Mouse (Mus musculus): ENCODE measurements around the gene Deaf1. TPM values are rescaled to one million over a fixed set of nuclear protein-coding genes. Genes with fewer than 3 reads are reported as not detected.

Gene Deaf1
- polyA plus RNA-seq, 1 experiment from 2014 or later = 82.0 TPM

GRCm38 (mm10) chr7:141275356-141275755 lies 52.1 kb downstream of the Deaf1 start:
- Histone ChIP-seq H3K9me3 (replicated peaks) (no peaks in the 10 kb centered on the region), H3K36me3 (no peaks in the 10 kb centered on the region), H3K27me3 (0 out of 2 replicates have a peak, but pooled peaks cover 3% of the 10 kb centered on the region), H3K4me2 (replicated peaks) (no peak overlapping the region), H3K4me1 (peaks cover 11% of the 10 kb centered on the region), H3K27ac (replicated peaks) (no peak overlapping the region), H3K9ac (no peak overlapping the region), H3K4me3 (replicated peaks) (no peak overlapping the region)
- ATAC-seq (ENCODE audit: insufficient number of reproducible peaks, low FRiP score, low TSS enrichment, low read depth) = no peak
- WGBS = 63% methylated on average over 9 of the region's 9 CpGs

- ATAC-seq (ENCODE audit: insufficient number of reproducible peaks, low FRiP score, low TSS enrichment, low read depth) = no peak
- no peak overlapping the region for H3K27ac ChIP-seq (replicated peaks)
- 79% methylated on average over 3 of the region's 3 CpGs for WGBS
- no peak overlapping the region for H3K4me2 ChIP-seq (replicated peaks)
- H3K9ac ChIP-seq = no peak overlapping the region
- H3K4me3 ChIP-seq (replicated peaks) = no peak overlapping the region
- no peaks in the 10 kb centered on the region for H3K27me3 ChIP-seq
- H3K9me3 ChIP-seq (replicated peaks) = no peaks in the 10 kb centered on the region
- no peaks in the 10 kb centered on the region for H3K36me3 ChIP-seq
- H3K4me1 ChIP-seq = peaks cover 9% of the 10 kb centered on the region
These were observed 56.9 kb downstream of the Deaf1 start for GRCm38 (mm10) chr7:141270631-141271030.

- no peak for ATAC-seq (ENCODE audit: insufficient number of reproducible peaks, low FRiP score, low TSS enrichment, low read depth)
- H3K36me3 ChIP-seq = 0 out of 2 replicates have a peak, but pooled peaks cover 1% of the 10 kb centered on the region
- H3K27me3 ChIP-seq = no peaks in the 10 kb centered on the region
- H3K27ac ChIP-seq (replicated peaks) = no peak overlapping the region
- H3K4me2 ChIP-seq (replicated peaks) = peak overlapping the region; percentile 12; the same call in 1 of the 2 replicates
- WGBS = 82% methylated on average over 14 of the region's 14 CpGs
- H3K4me1 ChIP-seq = peaks cover 18% of the 10 kb centered on the region
- no peaks in the 10 kb centered on the region for H3K9me3 ChIP-seq (replicated peaks)
- H3K4me3 ChIP-seq (replicated peaks) = no peak overlapping the region
- H3K9ac ChIP-seq = no peak overlapping the region
These were observed 58.3 kb downstream of the Deaf1 start for GRCm38 (mm10) chr7:141269273-141269545.

- H3K4me1 ChIP-seq = peaks cover 18% of the 10 kb centered on the region
- ATAC-seq (ENCODE audit: insufficient number of reproducible peaks, low FRiP score, low TSS enrichment, low read depth) = no peak
- H3K4me3 ChIP-seq (replicated peaks) = no peak overlapping the region
- WGBS = 77% methylated on average over 24 of the region's 24 CpGs
- H3K9me3 ChIP-seq (replicated peaks) = no peaks in the 10 kb centered on the region
- peak overlapping the region; percentile 12; the same call in 1 of the 2 replicates for H3K4me2 ChIP-seq (replicated peaks)
- no peaks in the 10 kb centered on the region for H3K27me3 ChIP-seq
- no peak overlapping the region for H3K9ac ChIP-seq
- H3K27ac ChIP-seq (replicated peaks) = no peak overlapping the region
- peaks cover 6% of the 10 kb centered on the region for H3K36me3 ChIP-seq
These were observed 58.8 kb downstream of the Deaf1 start for GRCm38 (mm10) chr7:141268466-141269272.

- no peaks in the 10 kb centered on the region for H3K9me3 ChIP-seq (replicated peaks)
- peak within 1 kb of the TSS; percentile 55 for H3K4me3 ChIP-seq (replicated peaks)
- H3K4me2 ChIP-seq (replicated peaks) = peak within 1 kb of the TSS; percentile 83
- H3K36me3 ChIP-seq = peaks cover 34% of the 10 kb centered on the region
- 9% methylated on average over 25 of the region's 25 CpGs for WGBS
- H3K27ac ChIP-seq (replicated peaks) = no peak within 1 kb of the TSS
- H3K9ac ChIP-seq = peak within 1 kb of the TSS; percentile 45
- no peaks in the 10 kb centered on the region for H3K27me3 ChIP-seq
- H3K4me1 ChIP-seq = peaks cover 18% of the 10 kb centered on the region
- peak; percentile 49 for ATAC-seq (ENCODE audit: insufficient number of reproducible peaks, low FRiP score, low TSS enrichment, low read depth)
These were observed 61.5 kb downstream of the Deaf1 start, which contains the start of gene Irf7 for GRCm38 (mm10) chr7:141265739-141266561. TSS of gene Irf7 (minus strand) at chr7:141266481.

- peaks cover 18% of the 10 kb centered on the region for H3K4me1 ChIP-seq
- H3K4me3 ChIP-seq (replicated peaks) = peak overlapping the region; percentile 55
- no peak for ATAC-seq (ENCODE audit: insufficient number of reproducible peaks, low FRiP score, low TSS enrichment, low read depth)
- H3K27me3 ChIP-seq = no peaks in the 10 kb centered on the region
- no peak overlapping the region for H3K27ac ChIP-seq (replicated peaks)
- peak overlapping the region; percentile 83 for H3K4me2 ChIP-seq (replicated peaks)
- 32% methylated on average over 11 of the region's 11 CpGs for WGBS
- no peaks in the 10 kb centered on the region for H3K9me3 ChIP-seq (replicated peaks)
- no peak overlapping the region for H3K9ac ChIP-seq
- peaks cover 39% of the 10 kb centered on the region for H3K36me3 ChIP-seq
These were observed 62.1 kb downstream of the Deaf1 start for GRCm38 (mm10) chr7:141265411-141265738.

- Histone ChIP-seq H3K4me3 (replicated peaks) (peak overlapping the region; percentile 55; the same call in 1 of the 2 replicates), H3K27ac (replicated peaks) (0 out of 2 replicates have a peak overlapping the region, but pooled peaks have one; percentile 11), H3K4me2 (replicated peaks) (peak overlapping the region; percentile 83; the same call in 1 of the 2 replicates), H3K27me3 (no peaks in the 10 kb centered on the region), H3K36me3 (peaks cover 44% of the 10 kb centered on the region), H3K4me1 (peaks cover 18% of the 10 kb centered on the region), H3K9ac (no peak overlapping the region), H3K9me3 (replicated peaks) (no peaks in the 10 kb centered on the region)
- no peak for ATAC-seq (ENCODE audit: insufficient number of reproducible peaks, low FRiP score, low TSS enrichment, low read depth)
- 32% methylated on average over 12 of the region's 12 CpGs for WGBS
These were observed 62.6 kb downstream of the Deaf1 start for GRCm38 (mm10) chr7:141264761-141265410.

GRCm38 (mm10) chr7:141264041-141264700 lies 63.3 kb downstream of the Deaf1 start:
- H3K27me3 ChIP-seq = no peaks in the 10 kb centered on the region
- H3K4me2 ChIP-seq (replicated peaks) = no peak overlapping the region
- peaks cover 51% of the 10 kb centered on the region for H3K36me3 ChIP-seq
- H3K27ac ChIP-seq (replicated peaks) = no peak overlapping the region
- no peak for ATAC-seq (ENCODE audit: insufficient number of reproducible peaks, low FRiP score, low TSS enrichment, low read depth)
- no peak overlapping the region for H3K9ac ChIP-seq
- no peak overlapping the region for H3K4me3 ChIP-seq (replicated peaks)
- H3K4me1 ChIP-seq = peaks cover 18% of the 10 kb centered on the region
- 69% methylated on average over 11 of the region's 11 CpGs for WGBS
- H3K9me3 ChIP-seq (replicated peaks) = no peaks in the 10 kb centered on the region

- no peak overlapping the region for H3K4me2 ChIP-seq (replicated peaks)
- peaks cover 18% of the 10 kb centered on the region for H3K4me1 ChIP-seq
- no peaks in the 10 kb centered on the region for H3K9me3 ChIP-seq (replicated peaks)
- H3K27ac ChIP-seq (replicated peaks) = no peak overlapping the region
- no peak overlapping the region for H3K9ac ChIP-seq
- 89% methylated on average over 13 of the region's 13 CpGs for WGBS
- no peak for ATAC-seq (ENCODE audit: insufficient number of reproducible peaks, low FRiP score, low TSS enrichment, low read depth)
- peaks cover 57% of the 10 kb centered on the region for H3K36me3 ChIP-seq
- no peaks in the 10 kb centered on the region for H3K27me3 ChIP-seq
- no peak overlapping the region for H3K4me3 ChIP-seq (replicated peaks)
These were observed 63.9 kb downstream of the Deaf1 start for GRCm38 (mm10) chr7:141263640-141264039.

- no peak overlapping the region for H3K9ac ChIP-seq
- 90% methylated on average over 3 of the region's 3 CpGs for WGBS
- no peak overlapping the region for H3K27ac ChIP-seq (replicated peaks)
- H3K27me3 ChIP-seq = no peaks in the 10 kb centered on the region
- H3K4me3 ChIP-seq (replicated peaks) = no peak overlapping the region
- H3K36me3 ChIP-seq = peaks cover 78% of the 10 kb centered on the region
- no peak overlapping the region for H3K4me2 ChIP-seq (replicated peaks)
- no peaks in the 10 kb centered on the region for H3K9me3 ChIP-seq (replicated peaks)
- H3K4me1 ChIP-seq = peaks cover 16% of the 10 kb centered on the region
- no peak for ATAC-seq (ENCODE audit: insufficient number of reproducible peaks, low FRiP score, low TSS enrichment, low read depth)
These were observed 66.0 kb downstream of the Deaf1 start for GRCm38 (mm10) chr7:141261480-141261879.

- ATAC-seq (ENCODE audit: insufficient number of reproducible peaks, low FRiP score, low TSS enrichment, low read depth) = no peak
- Histone ChIP-seq H3K36me3 (peaks cover 93% of the 10 kb centered on the region), H3K4me2 (replicated peaks) (no peak overlapping the region), H3K9me3 (replicated peaks) (no peaks in the 10 kb centered on the region), H3K4me1 (no peaks in the 10 kb centered on the region), H3K27me3 (no peaks in the 10 kb centered on the region), H3K4me3 (replicated peaks) (no peak overlapping the region), H3K27ac (replicated peaks) (no peak overlapping the region), H3K9ac (no peak overlapping the region)
- WGBS = 85% methylated on average over 10 of the region's 10 CpGs
These were observed 71.3 kb downstream of the Deaf1 start for GRCm38 (mm10) chr7:141256159-141256558.

Measured in embryonic facial prominence, embryonic 15.5 days (tissue).